Mouse (Mus musculus): ENCODE data around the gene Nrp1. TPM values are rescaled to one million over a fixed set of nuclear protein-coding genes. Genes with fewer than 3 reads are reported as not detected.
A peak's percentile ranks its signal among the peaks of the same experiment; 100 is the strongest.

The Nrp1 gene
- total RNA-seq, 1 experiment from 2014 or later = 2.1 TPM

GRCm38 (mm10) chr8:128473456-128474239, 115.2 kb downstream of the Nrp1 start:
- no peak for ATAC-seq (replicated peaks in 1 of 2; ENCODE audit: insufficient read depth in 1 of 2, low FRiP score in 2 of 2, low TSS enrichment in 1 of 2, low read depth in 1 of 2, poor library complexity in 2 of 2, severe bottlenecking in 2 of 2)

GRCm38 (mm10) chr8:128474614-128475013, 116.2 kb downstream of the Nrp1 start:
- no peak for ATAC-seq (replicated peaks in 1 of 2; ENCODE audit: insufficient read depth in 1 of 2, low FRiP score in 2 of 2, low TSS enrichment in 1 of 2, low read depth in 1 of 2, poor library complexity in 2 of 2, severe bottlenecking in 2 of 2)

GRCm38 (mm10) chr8:128476206-128476605, 117.8 kb downstream of the Nrp1 start:
- no peak for ATAC-seq (replicated peaks in 1 of 2; ENCODE audit: insufficient read depth in 1 of 2, low FRiP score in 2 of 2, low TSS enrichment in 1 of 2, low read depth in 1 of 2, poor library complexity in 2 of 2, severe bottlenecking in 2 of 2)

- no peak for ATAC-seq (replicated peaks in 1 of 2; ENCODE audit: insufficient read depth in 1 of 2, low FRiP score in 2 of 2, low TSS enrichment in 1 of 2, low read depth in 1 of 2, poor library complexity in 2 of 2, severe bottlenecking in 2 of 2)
These were observed 119.6 kb downstream of the Nrp1 start for GRCm38 (mm10) chr8:128478017-128478416.

GRCm38 (mm10) chr8:128479309-128480013, 121.1 kb downstream of the Nrp1 start:
- no peak for ATAC-seq (replicated peaks in 1 of 2; ENCODE audit: insufficient read depth in 1 of 2, low FRiP score in 2 of 2, low TSS enrichment in 1 of 2, low read depth in 1 of 2, poor library complexity in 2 of 2, severe bottlenecking in 2 of 2)

GRCm38 (mm10) chr8:128480896-128481665, 122.7 kb downstream of the Nrp1 start:
- peak; percentile 78 for ATAC-seq (replicated peaks in 1 of 2; ENCODE audit: insufficient read depth in 1 of 2, low FRiP score in 2 of 2, low TSS enrichment in 1 of 2, low read depth in 1 of 2, poor library complexity in 2 of 2, severe bottlenecking in 2 of 2)

- ATAC-seq (replicated peaks in 1 of 2; ENCODE audit: insufficient read depth in 1 of 2, low FRiP score in 2 of 2, low TSS enrichment in 1 of 2, low read depth in 1 of 2, poor library complexity in 2 of 2, severe bottlenecking in 2 of 2) = no peak
These were observed 124.9 kb downstream of the Nrp1 start for GRCm38 (mm10) chr8:128483344-128483743.

- no peak; a peak in 1 of 4 replicates for ATAC-seq (replicated peaks in 1 of 2; ENCODE audit: insufficient read depth in 1 of 2, low FRiP score in 2 of 2, low TSS enrichment in 1 of 2, low read depth in 1 of 2, poor library complexity in 2 of 2, severe bottlenecking in 2 of 2)
These were observed 126.3 kb downstream of the Nrp1 start for GRCm38 (mm10) chr8:128484720-128485124.

GRCm38 (mm10) chr8:128486043-128486442, 127.6 kb downstream of the Nrp1 start:
- no peak for ATAC-seq (replicated peaks in 1 of 2; ENCODE audit: insufficient read depth in 1 of 2, low FRiP score in 2 of 2, low TSS enrichment in 1 of 2, low read depth in 1 of 2, poor library complexity in 2 of 2, severe bottlenecking in 2 of 2)

- ATAC-seq (replicated peaks in 1 of 2; ENCODE audit: insufficient read depth in 1 of 2, low FRiP score in 2 of 2, low TSS enrichment in 1 of 2, low read depth in 1 of 2, poor library complexity in 2 of 2, severe bottlenecking in 2 of 2) = peak; percentile 52 to 61
These were observed 129.8 kb downstream of the Nrp1 start for GRCm38 (mm10) chr8:128487966-128488931.

- ATAC-seq (replicated peaks in 1 of 2; ENCODE audit: insufficient read depth in 1 of 2, low FRiP score in 2 of 2, low TSS enrichment in 1 of 2, low read depth in 1 of 2, poor library complexity in 2 of 2, severe bottlenecking in 2 of 2) = no peak
These were observed 130.9 kb downstream of the Nrp1 start for GRCm38 (mm10) chr8:128489351-128489750.

- ATAC-seq (replicated peaks in 1 of 2; ENCODE audit: insufficient read depth in 1 of 2, low FRiP score in 2 of 2, low TSS enrichment in 1 of 2, low read depth in 1 of 2, poor library complexity in 2 of 2, severe bottlenecking in 2 of 2) = peak; percentile 76 to 77; a peak in 3 of 4 replicates
These were observed 133.0 kb downstream of the Nrp1 start for GRCm38 (mm10) chr8:128491126-128492067.

- no peak for ATAC-seq (replicated peaks in 1 of 2; ENCODE audit: insufficient read depth in 1 of 2, low FRiP score in 2 of 2, low TSS enrichment in 1 of 2, low read depth in 1 of 2, poor library complexity in 2 of 2, severe bottlenecking in 2 of 2)
These were observed 135.4 kb downstream of the Nrp1 start for GRCm38 (mm10) chr8:128493801-128494200.

GRCm38 (mm10) chr8:128498836-128499235, 140.4 kb downstream of the Nrp1 start:
- ATAC-seq (replicated peaks in 1 of 2; ENCODE audit: insufficient read depth in 1 of 2, low FRiP score in 2 of 2, low TSS enrichment in 1 of 2, low read depth in 1 of 2, poor library complexity in 2 of 2, severe bottlenecking in 2 of 2) = no peak

GRCm38 (mm10) chr8:128504136-128504829, 145.9 kb downstream of the Nrp1 start:
- no peak for ATAC-seq (replicated peaks in 1 of 2; ENCODE audit: insufficient read depth in 1 of 2, low FRiP score in 2 of 2, low TSS enrichment in 1 of 2, low read depth in 1 of 2, poor library complexity in 2 of 2, severe bottlenecking in 2 of 2)

Data from hematopoietic stem cell, adult 5-6 weeks (primary cell).